Mouse (Mus musculus) liver, embryonic 14.5 days (tissue): ENCODE measurements at regions not wholly inside any gene's neighbourhood (a gene's known extent, or its start where the extent isn't known, plus 50 kb on each side); places are given as distances from the start of the nearest gene placed in this dataset.

Experiments
- ATAC-seq: fragments of 200-750 bp; cut with Nextera tagmentation; 2 replicates; pipeline ENCODE4 v1.8.0; 2017; ENCODE audit warnings: moderate number of reproducible peaks, mild to moderate bottlenecking, moderate library complexity; ENCODE audit not compliant: insufficient read depth
- DNase-seq, 3 experiments: peaks; one replicate each; pipeline ENCODE4 v3.0.0-alpha.2; 2012 to 2013; ENCODE audit warnings: low read depth in 3 of 3, low spot score in 3 of 3
- H3K27ac ChIP-seq: fragments of 300-500 bp; sonication (generic); 2 replicates; pipeline ENCODE4 v1.5.1; 2014; ENCODE audit warnings: moderate library complexity, mild to moderate bottlenecking, control low read depth, inconsistent platforms
- H3K27me3 ChIP-seq: fragments of 300-500 bp; sonication (generic); 2 replicates; pipeline ENCODE4 v1.6.1; 2014; ENCODE audit warnings: mild to moderate bottlenecking, low read length, moderate library complexity; ENCODE audit not compliant: control insufficient read depth, insufficient read depth
- H3K36me3 ChIP-seq: fragments of 300-500 bp; sonication (generic); replicated peaks from 2 replicates; pipeline ENCODE4 v1.6.1; 2014; ENCODE audit warnings: low read depth; ENCODE audit not compliant: control insufficient read depth, insufficient read depth
- H3K4me1 ChIP-seq, 2 experiments: fragments of 200-500 bp in 1 of 2; fragments of 300-500 bp in 1 of 2; sonication (generic) in 1 of 2; replicated peaks; 2 replicates each; pipeline ENCODE4 v1.6.1; 2012 to 2014; ENCODE audit warnings: antibody characterized with exemption in 1 of 2, inconsistent platforms in 1 of 2, low read length in 1 of 2; ENCODE audit not compliant: control insufficient read depth in 2 of 2, insufficient read depth in 2 of 2
- H3K4me2 ChIP-seq: fragments of 300-500 bp; sonication (generic); 2 replicates; pipeline ENCODE4 v1.6.1; 2014; ENCODE audit warnings: low read depth, mild to moderate bottlenecking, control low read depth, moderate library complexity
- H3K4me3 ChIP-seq, 2 experiments: fragments of 200-500 bp in 1 of 2; fragments of 300-500 bp in 1 of 2; sonication (generic) in 1 of 2; 2 replicates each; pipeline ENCODE4 v1.5.1; 2012 to 2014; ENCODE audit warnings: low read depth in 2 of 2, low read length in 2 of 2, mild to moderate bottlenecking in 2 of 2, control low read depth in 1 of 2, inconsistent platforms in 1 of 2, moderate library complexity in 1 of 2; ENCODE audit not compliant: insufficient read depth in 1 of 2
- H3K9ac ChIP-seq: fragments of 300-500 bp; sonication (generic); replicated peaks from 2 replicates; pipeline ENCODE4 v1.6.1; 2014; ENCODE audit warnings: mild to moderate bottlenecking, control low read depth, moderate library complexity
- H3K9me3 ChIP-seq: fragments of 300-500 bp; sonication (generic); 2 replicates; pipeline ENCODE4 v1.6.1; 2016; ENCODE audit warnings: low read length, mixed read lengths; ENCODE audit not compliant: control insufficient read depth
- CTCF ChIP-seq: IDR thresholded peaks from 2 replicates; pipeline ENCODE4 v1.5.1; 2016; ENCODE audit warnings: antibody characterized with exemption, low read depth, control low read depth
- EP300 ChIP-seq: IDR thresholded peaks from 2 replicates; pipeline ENCODE4 v1.6.1; 2016; ENCODE audit warnings: antibody characterized with exemption, low read depth
- WGBS: fragments of 180-500 bp; shearing (Covaris S2); extraction: QIAGEN DNeasy Blood & Tissue Kit; methylation state at CpG from one replicate; pipeline ENCODE4 v1.1.7; 2014; ENCODE audit not compliant: insufficient replicate concordance; 5-methylcytosine and 5-hydroxymethylcytosine counted together

- ATAC-seq (no peak), DNase-seq (peak; percentile 9 to 16 (median 10))
- Histone ChIP-seq H3K36me3 (no peaks in the 10 kb centered on the region), H3K9me3 (no peaks in the 10 kb centered on the region), H3K4me3 (no peak overlapping the region), H3K27me3 (no peaks in the 10 kb centered on the region), H3K27ac (no peak overlapping the region), H3K9ac (no peak overlapping the region), H3K4me1 (no peaks in the 10 kb centered on the region), H3K4me2 (no peak overlapping the region)
- TF ChIP-seq EP300 (no peak), CTCF (peak; percentile 73)
- 2% methylated on average over 2 of the region's 2 CpGs for WGBS
Measured at GRCm38 (mm10) chr16:49278478-49278877, 221.2 kb downstream of the Myh15 start.

GRCm38 (mm10) chr16:49288096-49288714 lies 230.9 kb downstream of the Myh15 start:
- no peaks in the 10 kb centered on the region for H3K27me3 ChIP-seq
- no peak overlapping the region for H3K4me2 ChIP-seq
- 61% methylated on average over 4 of the region's 4 CpGs for WGBS
- no peaks in the 10 kb centered on the region for H3K9me3 ChIP-seq
- ATAC-seq (no peak), DNase-seq (no peak)
- H3K4me1 ChIP-seq = no peaks in the 10 kb centered on the region
- H3K4me3 ChIP-seq = no peak overlapping the region
- TF ChIP-seq CTCF = no peak
- TF ChIP-seq EP300 = no peak
- H3K36me3 ChIP-seq = no peaks in the 10 kb centered on the region
- no peak overlapping the region for H3K9ac ChIP-seq
- H3K27ac ChIP-seq = no peak overlapping the region

GRCm38 (mm10) chr16:49289200-49290079 lies 232.2 kb downstream of the Myh15 start:
- no peak for DNase-seq
- Histone ChIP-seq H3K9ac (no peak overlapping the region), H3K27ac (no peak overlapping the region), H3K4me2 (no peak overlapping the region), H3K4me1 (no peaks in the 10 kb centered on the region), H3K9me3 (no peaks in the 10 kb centered on the region), H3K4me3 (no peak overlapping the region), H3K36me3 (no peaks in the 10 kb centered on the region), H3K27me3 (no peaks in the 10 kb centered on the region)
- 61% methylated on average over 10 of the region's 10 CpGs for WGBS
- ATAC-seq = no peak
- no peak for TF ChIP-seq EP300
- TF ChIP-seq CTCF = no peak

GRCm38 (mm10) chr16:49303612-49304307 lies 246.5 kb downstream of the Myh15 start:
- no peaks in the 10 kb centered on the region for H3K27me3 ChIP-seq
- no peak for TF ChIP-seq CTCF
- DNase-seq (no peak), ATAC-seq (no peak)
- no peak overlapping the region for H3K4me2 ChIP-seq
- no peak overlapping the region for H3K27ac ChIP-seq
- H3K4me1 ChIP-seq = no peaks in the 10 kb centered on the region
- WGBS = 65% methylated on average over 6 of the region's 6 CpGs
- H3K9ac ChIP-seq = no peak overlapping the region
- H3K4me3 ChIP-seq = no peak overlapping the region
- no peaks in the 10 kb centered on the region for H3K36me3 ChIP-seq
- no peaks in the 10 kb centered on the region for H3K9me3 ChIP-seq

- no peak overlapping the region for H3K4me2 ChIP-seq
- TF ChIP-seq EP300 (no peak), CTCF (no peak)
- H3K4me1 ChIP-seq = no peaks in the 10 kb centered on the region
- no peak overlapping the region for H3K4me3 ChIP-seq
- no peak overlapping the region for H3K27ac ChIP-seq
- H3K36me3 ChIP-seq = no peaks in the 10 kb centered on the region
- ATAC-seq (no peak), DNase-seq (no peak)
- 38% methylated on average over 2 of the region's 2 CpGs for WGBS
- H3K9me3 ChIP-seq = no peaks in the 10 kb centered on the region
- no peak overlapping the region for H3K9ac ChIP-seq
- H3K27me3 ChIP-seq = no peaks in the 10 kb centered on the region
Measured at GRCm38 (mm10) chr16:49304354-49304753, 247.1 kb downstream of the Myh15 start.
